Mouse (Mus musculus) forebrain, embryonic 11.5 days (tissue): ENCODE results near the gene Pdia2. TPM values are rescaled to one million over a fixed set of nuclear protein-coding genes. Genes with fewer than 3 reads are reported as not detected.

Experiments
- ATAC-seq: fragments of 200-750 bp; cut with Nextera tagmentation; replicated peaks from 2 replicates; pipeline ENCODE4 v1.8.0; 2017; ENCODE audit warnings: moderate TSS enrichment; ENCODE audit not compliant: low FRiP score
- DNase-seq: peaks from one replicate; pipeline ENCODE4 v3.0.0-alpha.2; 2017; ENCODE audit warnings: low spot score
- H3K27ac ChIP-seq: fragments of 300-500 bp; sonication (generic); 2 replicates; pipeline ENCODE4 v1.5.1; 2014; ENCODE audit warnings: low read depth, low read length
- H3K27me3 ChIP-seq: fragments of 300-500 bp; sonication (generic); 2 replicates; pipeline ENCODE4 v1.6.1; 2014; ENCODE audit warnings: mild to moderate bottlenecking, low read length, mixed read lengths; ENCODE audit not compliant: control insufficient read depth, insufficient read depth
- H3K36me3 ChIP-seq: fragments of 300-500 bp; sonication (generic); 2 replicates; pipeline ENCODE4 v1.6.1; 2014; ENCODE audit warnings: mild to moderate bottlenecking, low read length, moderate library complexity, mixed read lengths; ENCODE audit not compliant: control insufficient read depth, insufficient read depth
- H3K4me1 ChIP-seq: fragments of 300-500 bp; sonication (generic); replicated peaks from 2 replicates; pipeline ENCODE4 v1.6.1; 2014; ENCODE audit warnings: low read length, mixed read lengths; ENCODE audit not compliant: control insufficient read depth, insufficient read depth
- H3K4me2 ChIP-seq: fragments of 300-500 bp; sonication (generic); 2 replicates; pipeline ENCODE4 v1.6.1; 2014; ENCODE audit warnings: low read depth, mild to moderate bottlenecking, low read length, moderate library complexity, mixed read lengths; ENCODE audit not compliant: severe bottlenecking
- H3K4me3 ChIP-seq: fragments of 300-500 bp; sonication (generic); 2 replicates; pipeline ENCODE4 v1.5.1; 2014; ENCODE audit warnings: low read depth, low read length
- H3K9ac ChIP-seq: fragments of 300-500 bp; sonication (generic); 2 replicates; pipeline ENCODE4 v1.6.1; 2014; ENCODE audit warnings: low read length
- H3K9me3 ChIP-seq: fragments of 300-500 bp; sonication (generic); 2 replicates; pipeline ENCODE4 v1.6.1; 2016; ENCODE audit warnings: low read length, mixed read lengths; ENCODE audit not compliant: control insufficient read depth
- WGBS: fragments of 180-500 bp; shearing (Covaris S2); extraction: QIAGEN DNeasy Blood & Tissue Kit; methylation state at CpG from one replicate; pipeline ENCODE4 v1.1.7; 2014; 5-methylcytosine and 5-hydroxymethylcytosine counted together
- polyA plus RNA-seq: library from polyadenylated mRNA; unstranded; fragments of >200 nt; fragmentation: Nextera tagmentation; extraction: Ambion mirVana; gene quantifications from 2 replicates; pipeline ENCODE4 v1.2.1, GENCODE M21; 2014

Gene Pdia2
- polyA plus RNA-seq, 1 experiment from 2014 or later, result 0.68 TPM

DNA sequence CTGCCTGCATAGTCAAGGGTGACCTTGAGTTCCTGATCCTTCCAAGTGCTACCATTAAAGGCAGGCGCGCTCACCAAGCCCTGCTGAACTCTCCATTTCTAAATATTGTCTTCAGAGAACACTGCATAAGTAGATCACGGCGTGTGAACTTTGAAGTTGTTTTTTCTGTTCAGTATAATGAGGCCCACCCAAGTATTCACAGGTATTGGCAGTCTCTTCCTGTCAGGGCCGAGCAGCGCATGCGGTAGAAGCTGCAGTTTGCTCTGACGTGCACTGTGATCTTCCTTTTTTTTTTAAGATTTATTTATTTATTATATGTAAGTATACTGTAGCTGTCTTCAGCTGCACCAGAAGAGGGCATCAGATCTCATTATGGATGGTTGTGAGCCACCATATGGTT, 35.5 kb upstream of the Pdia2 start:
- Histone ChIP-seq H3K4me1 (no peaks in the 10 kb centered on the region), H3K4me2 (no peak overlapping the region), H3K9ac (no peak overlapping the region), H3K36me3 (no peaks in the 10 kb centered on the region), H3K27ac (no peak overlapping the region), H3K27me3 (no peaks in the 10 kb centered on the region), H3K9me3 (no peaks in the 10 kb centered on the region), H3K4me3 (no peak overlapping the region)
- no peak for DNase-seq
- ATAC-seq, result no peak
- WGBS, result 91% methylated on average over 8 of the region's 8 CpGs

DNA sequence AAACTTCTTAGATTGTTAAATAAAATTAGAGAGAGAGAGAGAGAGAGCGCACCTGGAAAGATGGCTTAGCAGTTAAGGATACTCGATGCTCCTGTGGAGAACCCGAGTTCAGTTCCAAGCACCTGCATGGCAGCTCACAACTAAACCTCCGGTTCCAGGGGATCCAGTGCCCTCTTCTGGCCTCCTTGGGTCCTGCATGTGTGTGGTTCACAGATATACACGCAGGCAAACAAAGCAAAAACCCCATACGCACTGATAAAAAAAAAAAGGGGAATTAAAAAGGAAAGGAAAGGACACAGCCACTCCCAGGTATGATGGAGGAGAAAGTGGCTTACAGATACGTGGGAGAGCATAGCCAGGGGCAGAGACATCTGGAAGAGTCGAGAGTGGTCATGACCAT, 34.0 kb upstream of the Pdia2 start:
- no peaks in the 10 kb centered on the region for H3K36me3 ChIP-seq
- DNase-seq, result no peak
- H3K9ac ChIP-seq, result no peak overlapping the region
- no peak overlapping the region for H3K27ac ChIP-seq
- H3K9me3 ChIP-seq, result no peaks in the 10 kb centered on the region
- H3K4me3 ChIP-seq, result no peak overlapping the region
- no peaks in the 10 kb centered on the region for H3K4me1 ChIP-seq
- 68% methylated on average over 8 of the region's 8 CpGs for WGBS
- ATAC-seq, result no peak
- no peaks in the 10 kb centered on the region for H3K27me3 ChIP-seq
- H3K4me2 ChIP-seq, result no peak overlapping the region

DNA sequence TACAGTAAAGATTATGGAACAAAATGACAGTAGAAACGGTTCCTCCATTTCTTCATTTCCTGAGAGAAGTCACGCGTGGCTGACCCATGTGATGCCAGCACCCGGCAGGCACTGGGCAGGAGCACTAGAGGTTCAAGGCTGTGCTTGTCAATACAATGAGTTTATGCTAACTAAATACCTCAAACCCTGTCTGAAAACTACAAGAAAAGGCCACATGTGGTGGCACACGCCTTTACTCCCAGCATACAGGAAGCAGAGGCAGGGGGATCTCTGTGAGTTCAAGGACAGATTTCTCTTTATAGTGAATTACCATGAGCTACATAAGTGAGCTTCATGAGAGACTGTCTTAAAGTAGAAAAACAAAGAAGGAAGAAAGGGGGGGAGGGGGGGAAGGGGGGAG, 32.3 kb upstream of the Pdia2 start:
- Histone ChIP-seq H3K9ac (no peak overlapping the region), H3K27me3 (no peaks in the 10 kb centered on the region), H3K9me3 (no peaks in the 10 kb centered on the region), H3K4me1 (no peaks in the 10 kb centered on the region), H3K27ac (no peak overlapping the region), H3K4me3 (no peak overlapping the region), H3K36me3 (no peaks in the 10 kb centered on the region), H3K4me2 (no peak overlapping the region)
- 90% methylated on average over 5 of the region's 5 CpGs for WGBS
- ATAC-seq, result no peak
- no peak for DNase-seq

DNA sequence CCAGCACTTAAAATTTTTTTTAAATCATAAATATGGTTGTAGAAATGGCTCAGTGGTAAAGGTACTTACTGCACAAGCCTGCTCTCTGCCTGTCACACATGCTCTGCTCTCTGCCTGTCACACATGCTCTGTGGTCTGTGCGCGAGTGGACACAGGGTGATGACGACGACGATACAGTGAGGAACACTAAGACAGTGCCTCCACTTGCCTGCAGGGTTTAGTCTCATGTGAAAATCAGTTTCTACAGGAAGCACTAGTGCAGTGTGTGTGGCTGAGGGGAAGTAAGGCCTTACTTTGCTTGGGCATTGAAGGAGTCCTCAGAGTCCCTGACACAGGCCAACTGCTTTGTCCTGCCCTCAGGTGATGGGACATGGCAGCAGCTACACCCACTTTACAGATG, 30.9 kb upstream of the Pdia2 start:
- Histone ChIP-seq H3K4me1 (no peaks in the 10 kb centered on the region), H3K4me3 (no peak overlapping the region), H3K27ac (no peak overlapping the region), H3K4me2 (no peak overlapping the region), H3K27me3 (no peaks in the 10 kb centered on the region), H3K9me3 (no peaks in the 10 kb centered on the region), H3K9ac (no peak overlapping the region), H3K36me3 (no peaks in the 10 kb centered on the region)
- ATAC-seq, result no peak
- 96% methylated on average over 5 of the region's 5 CpGs for WGBS
- no peak for DNase-seq

DNA sequence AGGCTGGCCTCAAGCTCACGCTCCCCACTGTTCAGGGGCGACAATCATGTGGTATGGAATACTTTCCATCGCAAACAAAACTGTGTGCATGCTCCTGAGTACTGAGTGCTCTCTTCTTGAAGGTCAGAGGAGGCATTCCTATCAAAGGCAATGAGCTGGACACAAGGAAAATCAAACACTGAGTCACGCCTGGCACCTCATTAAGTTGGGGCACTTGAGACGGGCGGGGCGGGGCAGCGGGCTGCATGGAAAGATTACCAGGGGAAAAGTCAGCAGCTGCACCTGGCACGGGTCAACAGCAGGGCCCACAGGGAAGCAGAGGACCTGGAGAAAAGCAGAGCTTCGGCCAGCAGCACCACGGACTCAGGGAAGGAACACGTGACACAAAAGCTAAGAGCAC, 26.3 kb upstream of the Pdia2 start:
- ATAC-seq, result no peak

DNA sequence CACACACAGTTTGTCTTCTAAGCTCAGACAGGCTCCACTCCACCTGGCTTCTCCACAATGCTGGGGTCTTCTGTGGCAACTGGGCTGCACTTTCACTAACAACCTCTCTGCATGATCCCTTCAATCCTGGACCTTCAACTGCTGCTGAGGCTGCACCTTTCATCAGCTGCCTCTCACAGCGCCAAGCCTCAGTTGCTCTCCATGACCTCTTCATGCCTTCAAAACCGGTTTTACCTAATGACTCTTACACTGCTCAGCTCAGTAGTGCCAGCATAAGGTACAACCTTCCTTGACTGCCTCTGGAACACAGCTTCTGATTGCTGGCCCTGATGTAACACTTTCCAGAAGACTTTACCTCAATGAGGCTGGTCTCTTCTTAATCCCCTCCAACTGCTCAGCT, 22.6 kb upstream of the Pdia2 start:
- Histone ChIP-seq H3K9ac (no peak overlapping the region), H3K9me3 (no peaks in the 10 kb centered on the region), H3K4me2 (no peak overlapping the region), H3K4me1 (no peaks in the 10 kb centered on the region), H3K4me3 (no peak overlapping the region), H3K27ac (no peak overlapping the region), H3K36me3 (no peaks in the 10 kb centered on the region), H3K27me3 (no peaks in the 10 kb centered on the region)
- DNase-seq (no peak), ATAC-seq (no peak)
- WGBS, result 77% methylated on average over 2 of the region's 2 CpGs

More for the DNA sequence above, 26.3 kb upstream of the Pdia2 start:
- 87% methylated on average over 12 of the region's 12 CpGs for WGBS
- no peak overlapping the region for H3K9ac ChIP-seq
- H3K9me3 ChIP-seq, result no peaks in the 10 kb centered on the region
- H3K4me3 ChIP-seq, result no peak overlapping the region
- H3K36me3 ChIP-seq, result no peaks in the 10 kb centered on the region
- no peak overlapping the region for H3K27ac ChIP-seq
- no peaks in the 10 kb centered on the region for H3K4me1 ChIP-seq
- no peaks in the 10 kb centered on the region for H3K27me3 ChIP-seq
- H3K4me2 ChIP-seq, result no peak overlapping the region
- no peak for DNase-seq

DNA sequence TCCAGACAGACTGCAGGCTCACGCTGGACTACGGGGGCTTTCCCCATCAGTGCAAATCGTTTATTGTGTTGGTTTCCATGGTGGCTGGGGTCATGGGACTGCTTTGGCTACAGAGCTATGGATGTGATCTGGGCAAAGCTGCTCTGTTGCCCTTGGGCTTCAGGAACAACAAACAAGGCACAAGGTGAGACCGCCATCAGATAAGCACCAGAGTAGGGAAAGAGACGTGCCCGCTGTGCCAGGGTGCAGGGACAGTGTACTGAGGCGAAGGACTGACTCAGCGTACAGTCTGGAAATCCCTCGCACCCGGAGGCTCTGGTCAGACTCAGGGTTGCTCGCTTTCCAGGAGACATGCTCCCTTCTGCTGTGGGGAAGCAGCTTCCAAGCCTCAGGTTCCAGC, 13.8 kb upstream of the Pdia2 start:
- H3K36me3 ChIP-seq, result no peaks in the 10 kb centered on the region
- DNase-seq (no peak), ATAC-seq (no peak)
- no peak overlapping the region for H3K27ac ChIP-seq
- H3K27me3 ChIP-seq, result no peaks in the 10 kb centered on the region
- WGBS, result 83% methylated on average over 11 of the region's 11 CpGs
- no peaks in the 10 kb centered on the region for H3K9me3 ChIP-seq
- H3K4me3 ChIP-seq, result no peak overlapping the region
- H3K4me2 ChIP-seq, result no peak overlapping the region
- no peak overlapping the region for H3K9ac ChIP-seq
- no peaks in the 10 kb centered on the region for H3K4me1 ChIP-seq

DNA sequence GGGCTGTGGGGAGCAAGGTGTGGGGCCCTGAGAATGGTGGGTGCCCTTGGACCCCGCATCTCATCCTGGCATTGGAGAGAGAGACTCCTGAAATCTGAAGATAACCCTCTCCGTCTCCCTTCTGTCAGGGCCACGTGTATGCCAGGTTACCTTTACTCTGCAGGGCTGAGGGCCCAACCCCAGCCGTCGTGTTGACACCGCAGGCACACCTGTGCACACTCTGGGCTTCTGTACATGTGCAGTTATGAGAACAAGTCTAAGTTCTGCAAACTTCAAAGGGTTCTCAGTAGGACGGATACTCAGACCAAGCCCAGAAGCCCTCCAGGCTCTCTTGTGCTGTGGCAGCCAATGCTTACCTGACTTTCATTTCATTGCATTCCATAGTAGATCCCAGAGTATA, 13.4 kb upstream of the Pdia2 start:
- Histone ChIP-seq H3K27ac (no peak overlapping the region), H3K4me1 (no peaks in the 10 kb centered on the region), H3K4me2 (no peak overlapping the region), H3K4me3 (no peak overlapping the region), H3K9ac (no peak overlapping the region), H3K9me3 (no peaks in the 10 kb centered on the region), H3K36me3 (no peaks in the 10 kb centered on the region), H3K27me3 (no peaks in the 10 kb centered on the region)
- no peak for DNase-seq
- ATAC-seq, result no peak
- 89% methylated on average over 7 of the region's 7 CpGs for WGBS

DNA sequence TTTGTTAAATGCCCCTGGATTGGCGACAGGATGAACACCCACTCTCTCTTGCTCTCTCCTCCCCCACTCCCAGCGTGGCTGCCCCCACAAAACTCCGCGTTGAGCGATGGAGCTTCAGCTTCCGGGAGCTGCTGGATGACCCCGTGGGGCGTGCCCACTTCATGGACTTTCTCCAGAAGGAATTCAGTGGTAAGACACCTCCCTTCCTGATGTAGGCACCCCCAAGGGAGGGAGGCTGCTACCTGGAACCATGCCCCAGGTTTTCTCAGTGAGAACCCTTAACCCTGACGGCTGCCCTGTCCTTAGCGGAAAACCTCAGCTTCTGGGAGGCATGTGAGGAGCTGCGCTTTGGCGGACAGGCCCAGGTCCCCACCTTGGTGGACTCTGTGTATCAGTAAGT, 8.8 kb upstream of the Pdia2 start, which contains the start of gene Arhgdig:
Arhgdig (minus strand) TSS at position 101 of the 400 bp plus-strand sequence.
- Histone ChIP-seq H3K27ac (no peak within 1 kb of the TSS), H3K4me3 (no peak within 1 kb of the TSS), H3K9ac (no peak within 1 kb of the TSS), H3K27me3 (peaks cover 15% of the 10 kb centered on the region), H3K36me3 (no peaks in the 10 kb centered on the region), H3K4me1 (peaks cover 8% of the 10 kb centered on the region; the same call in 1 of the 2 replicates), H3K9me3 (no peaks in the 10 kb centered on the region), H3K4me2 (no peak within 1 kb of the TSS)
- no peak for ATAC-seq
- DNase-seq, result no peak
- 92% methylated on average over 12 of the region's 12 CpGs for WGBS
